Mouse (Mus musculus): ENCODE results near the gene Hdac10.
A peak's percentile ranks its signal among the peaks of the same experiment; 100 is the strongest.

The Hdac10 gene

DNA sequence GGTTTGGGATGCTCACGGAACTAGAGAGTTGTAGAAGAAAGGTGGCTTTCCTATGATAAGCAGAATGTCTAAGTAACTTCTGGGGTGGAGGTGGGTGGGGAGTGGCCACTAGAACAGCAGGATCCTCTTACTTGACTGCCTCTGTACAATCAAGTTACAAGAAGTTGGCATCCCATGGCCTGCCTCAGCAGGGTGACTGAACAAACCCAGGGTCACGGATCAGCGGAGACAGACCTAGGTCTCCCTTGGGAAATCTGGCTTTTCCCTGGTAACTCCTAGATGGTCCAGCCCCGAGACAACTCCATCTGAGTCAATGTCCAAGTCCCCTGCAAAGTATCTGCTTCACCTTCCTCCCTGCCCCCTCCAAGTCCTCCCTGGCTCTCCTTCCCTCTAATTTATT lies 19.4 kb upstream of the Hdac10 start:
- no peak for DNase-seq

DNA sequence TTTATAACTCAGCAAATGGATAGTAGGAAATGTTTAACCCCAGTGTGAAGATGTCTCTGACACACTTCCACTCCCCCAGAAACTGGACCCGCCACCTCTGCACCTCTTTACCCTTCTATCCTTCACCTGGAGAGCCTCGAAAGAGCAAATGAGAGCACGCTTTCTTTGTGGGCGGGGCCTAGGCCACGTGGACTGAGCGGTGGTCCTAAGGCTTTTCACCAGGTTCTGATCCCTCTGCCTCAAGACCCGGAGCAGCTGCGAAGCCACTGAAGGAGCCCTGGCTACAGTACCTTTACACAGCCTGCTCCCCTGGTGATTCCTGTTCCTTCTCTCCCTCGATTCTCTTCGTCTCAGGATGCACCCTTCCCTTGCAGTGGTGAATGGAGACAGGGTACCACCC lies 19.0 kb upstream of the Hdac10 start:
- no peak for DNase-seq

DNA sequence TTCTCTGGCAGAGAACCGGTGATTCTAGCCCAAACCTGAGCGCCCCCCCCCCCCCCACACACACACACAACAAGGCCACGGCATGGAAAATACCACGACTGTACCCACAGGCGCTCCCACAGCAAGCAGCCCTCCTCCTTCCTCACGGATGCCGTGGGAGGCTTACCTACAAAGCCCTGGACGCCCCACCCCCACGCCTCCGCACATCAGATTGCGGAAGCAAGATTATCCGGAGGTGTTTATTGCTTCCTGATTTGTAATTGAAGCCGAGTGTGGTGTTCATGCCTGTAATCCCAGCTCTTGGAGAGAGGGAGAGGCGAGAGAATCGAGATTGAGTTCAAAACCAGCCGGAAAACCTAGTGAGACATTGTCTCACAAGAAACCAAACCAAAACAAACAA lies 18.5 kb upstream of the Hdac10 start:
- peak; percentile 81 for DNase-seq

DNA sequence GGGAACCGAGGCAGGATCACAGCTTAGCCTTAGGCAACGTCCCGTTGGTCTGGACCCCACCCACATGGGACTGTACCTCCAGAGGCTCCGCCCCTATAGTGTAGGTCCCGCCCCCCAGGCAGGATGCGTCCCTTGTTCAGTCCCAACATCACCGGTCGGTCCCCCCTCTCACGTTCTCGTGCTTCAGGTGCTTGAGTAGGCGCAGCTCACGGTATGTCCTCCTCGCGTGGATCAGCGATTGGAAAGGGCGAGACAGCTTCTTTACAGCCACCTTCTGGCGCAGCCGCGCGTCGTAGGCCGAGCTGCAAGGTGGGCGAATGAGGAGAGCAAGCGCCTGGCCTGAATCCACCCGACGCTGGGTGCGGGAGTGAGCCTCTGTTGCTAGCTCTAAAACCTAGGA lies 18.0 kb upstream of the Hdac10 start:
- DNase-seq, result peak; percentile 73

DNA sequence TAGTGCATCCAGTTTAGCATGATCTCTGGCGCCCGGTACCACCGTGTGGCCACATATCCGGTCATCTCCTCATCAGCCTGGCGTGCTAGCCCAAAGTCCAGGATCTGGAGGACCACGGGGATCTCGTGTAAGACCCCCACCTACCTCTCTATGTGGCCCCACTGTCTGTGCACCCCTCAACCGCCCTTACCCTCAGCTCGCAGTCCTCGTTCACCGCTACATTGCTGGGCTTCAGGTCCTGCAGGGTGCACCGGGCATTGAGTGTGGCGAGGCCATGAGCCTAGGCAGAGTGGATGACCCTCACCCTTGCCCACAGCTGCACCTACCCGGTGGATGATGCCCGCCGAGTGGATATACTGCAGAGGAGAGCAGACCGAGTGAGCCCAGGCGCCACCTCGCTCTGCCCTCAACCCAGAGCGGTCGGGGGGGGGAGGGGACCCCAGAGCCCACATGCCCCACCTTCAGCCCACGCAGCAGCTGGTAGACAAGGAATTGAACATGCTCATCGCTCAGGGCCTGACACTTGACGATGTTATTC lies 17.4 kb upstream of the Hdac10 start:
- DNase-seq, result no peak

DNA sequence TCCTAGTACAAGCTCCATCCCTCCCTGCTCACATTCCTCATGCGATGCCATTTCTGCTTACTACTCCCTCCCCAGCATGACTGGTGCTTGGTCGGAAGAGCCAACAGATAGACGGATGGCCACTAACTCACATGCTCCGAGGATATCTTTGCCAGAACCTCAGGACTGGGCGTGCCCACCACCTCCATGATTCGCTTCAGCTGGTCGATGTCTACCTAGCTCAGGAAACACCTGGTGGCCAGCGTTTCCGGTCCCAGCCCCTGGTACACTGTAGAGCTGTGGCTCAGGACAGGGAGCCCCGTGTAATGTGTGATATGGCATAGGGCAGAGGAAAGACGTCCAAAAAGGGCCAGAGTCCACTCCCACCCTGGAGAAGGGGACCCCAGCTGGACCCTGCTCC lies 16.5 kb upstream of the Hdac10 start:
- no peak for DNase-seq

- no peak for DNase-seq
Observed at GRCm38 (mm10) chr15:89143134-89143533, 14.6 kb upstream of the Hdac10 start.

- DNase-seq, result no peak
Observed at GRCm38 (mm10) chr15:89141905-89142304, 13.4 kb upstream of the Hdac10 start.

DNA sequence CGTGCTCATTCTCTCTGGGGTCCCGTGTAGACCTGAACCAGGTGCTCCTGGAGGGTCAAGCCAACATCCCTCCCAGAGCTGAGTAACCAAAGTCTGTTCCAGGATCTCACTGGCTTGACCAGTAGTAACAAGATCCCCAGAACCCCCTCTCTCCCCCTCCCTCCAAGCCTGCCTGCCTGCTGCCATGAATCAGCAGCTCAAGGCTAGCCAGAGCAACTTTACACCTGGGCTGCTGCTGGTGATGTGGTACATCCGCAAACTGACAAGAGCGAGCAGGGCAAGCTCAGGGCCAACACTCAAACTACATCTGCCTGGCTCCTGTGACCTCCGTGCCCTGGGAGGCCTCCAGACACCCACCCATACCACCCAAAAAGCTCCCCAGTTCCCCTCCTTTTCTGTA lies 12.9 kb upstream of the Hdac10 start:
- no peak for DNase-seq

DNA sequence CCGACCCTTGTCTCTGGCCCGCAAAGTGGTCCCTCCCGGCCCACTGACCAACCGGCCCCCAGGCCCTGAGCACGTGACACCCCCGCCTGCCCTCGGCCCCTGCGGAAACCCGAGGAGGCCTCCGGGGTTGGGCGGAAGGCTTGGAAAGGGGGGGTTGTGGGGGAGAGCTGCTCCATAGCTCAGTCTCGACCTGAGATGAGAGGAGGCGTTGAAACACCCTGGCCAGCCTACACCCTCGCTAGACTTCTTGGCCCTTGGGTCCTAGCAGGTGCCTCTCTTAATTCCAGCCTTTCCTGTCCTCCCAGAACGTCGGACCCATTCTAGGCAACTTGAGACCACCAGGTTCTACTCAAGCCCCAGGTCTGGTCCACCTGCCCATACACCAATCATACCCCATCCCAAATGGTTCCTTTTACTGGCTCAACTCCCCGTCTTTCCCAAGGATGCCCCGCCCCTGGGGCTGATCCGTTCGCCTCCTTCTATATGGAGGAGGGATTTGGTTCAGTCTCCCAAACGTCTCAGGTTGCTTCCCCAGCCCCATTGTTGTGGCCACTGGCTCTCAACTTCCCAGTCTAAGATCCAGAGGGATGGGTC lies 12.3 kb upstream of the Hdac10 start, which contains the start of gene Mapk12:
TSS of gene Mapk12 (minus strand) at position 45 of the 594 bp plus-strand sequence.
- DNase-seq, result no peak

DNA sequence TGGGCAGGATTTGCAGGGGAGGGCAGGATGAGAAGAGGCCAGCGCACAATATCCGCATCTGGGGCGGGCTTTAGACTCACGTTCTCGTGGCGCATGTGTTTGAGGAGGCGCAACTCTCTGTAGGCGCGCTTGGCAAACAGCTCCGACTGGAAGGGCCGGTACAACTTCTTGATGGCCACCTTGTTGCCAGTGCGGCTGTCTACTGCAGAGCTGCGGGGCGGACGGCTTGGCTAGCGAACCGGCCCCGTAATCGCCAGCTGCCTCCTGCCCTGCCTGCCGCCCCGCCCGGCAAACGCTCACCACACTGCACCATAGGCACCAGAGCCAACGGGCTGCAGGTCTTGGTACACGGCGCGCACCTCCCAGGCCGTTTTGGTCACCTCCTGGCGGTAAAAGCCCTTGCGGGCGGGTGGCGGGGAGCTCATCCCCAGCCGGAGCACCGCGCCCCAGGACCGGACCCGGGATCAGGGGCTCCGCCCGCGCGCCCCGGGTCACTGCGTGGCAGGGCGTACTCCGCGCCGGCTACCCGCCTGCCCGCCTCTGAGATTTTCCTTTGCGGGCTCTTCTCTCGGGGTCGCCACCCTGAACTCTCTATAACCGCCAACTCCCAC lies 11.7 kb upstream of the Hdac10 start:
- DNase-seq, result no peak

DNA sequence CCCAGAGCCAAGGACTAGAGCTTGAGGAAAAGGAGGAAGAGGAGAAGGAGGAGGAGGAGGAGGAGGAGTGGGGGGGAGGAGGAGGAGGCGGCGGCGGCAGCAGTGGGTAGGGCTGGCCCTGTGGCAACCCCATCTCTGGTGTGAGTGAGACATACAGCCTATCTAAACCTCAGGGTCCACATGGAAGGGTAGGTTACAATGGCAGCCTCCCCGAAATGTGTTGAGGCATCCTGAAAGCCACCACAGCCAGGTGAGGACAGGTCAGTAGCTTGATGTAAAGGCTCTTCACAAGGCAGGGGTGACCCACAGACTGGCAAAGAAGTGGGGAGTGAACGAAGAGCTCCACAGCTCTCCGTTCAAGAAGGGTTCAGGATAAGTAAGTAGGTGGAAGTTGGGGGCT lies 10.0 kb upstream of the Hdac10 start:
- DNase-seq, result no peak

DNA sequence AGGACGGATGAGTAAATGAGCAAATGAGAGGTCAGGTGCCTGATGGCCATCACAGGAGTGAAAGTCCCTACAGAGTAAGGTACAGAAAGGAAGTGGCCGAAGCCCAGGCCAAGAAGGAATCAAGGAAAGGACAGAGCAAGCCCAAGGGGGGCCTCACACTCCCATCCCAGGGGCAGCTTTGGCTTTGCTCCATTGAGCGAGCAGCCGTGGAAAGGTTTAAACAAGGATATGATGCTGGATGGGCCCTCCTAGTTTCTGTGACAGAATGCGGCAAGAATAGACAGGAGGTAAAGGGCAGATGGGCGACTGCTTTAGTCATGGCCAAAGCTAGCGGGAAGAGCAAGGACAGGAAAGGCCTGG lies 9.5 kb upstream of the Hdac10 start:
- DNase-seq, result no peak

DNA sequence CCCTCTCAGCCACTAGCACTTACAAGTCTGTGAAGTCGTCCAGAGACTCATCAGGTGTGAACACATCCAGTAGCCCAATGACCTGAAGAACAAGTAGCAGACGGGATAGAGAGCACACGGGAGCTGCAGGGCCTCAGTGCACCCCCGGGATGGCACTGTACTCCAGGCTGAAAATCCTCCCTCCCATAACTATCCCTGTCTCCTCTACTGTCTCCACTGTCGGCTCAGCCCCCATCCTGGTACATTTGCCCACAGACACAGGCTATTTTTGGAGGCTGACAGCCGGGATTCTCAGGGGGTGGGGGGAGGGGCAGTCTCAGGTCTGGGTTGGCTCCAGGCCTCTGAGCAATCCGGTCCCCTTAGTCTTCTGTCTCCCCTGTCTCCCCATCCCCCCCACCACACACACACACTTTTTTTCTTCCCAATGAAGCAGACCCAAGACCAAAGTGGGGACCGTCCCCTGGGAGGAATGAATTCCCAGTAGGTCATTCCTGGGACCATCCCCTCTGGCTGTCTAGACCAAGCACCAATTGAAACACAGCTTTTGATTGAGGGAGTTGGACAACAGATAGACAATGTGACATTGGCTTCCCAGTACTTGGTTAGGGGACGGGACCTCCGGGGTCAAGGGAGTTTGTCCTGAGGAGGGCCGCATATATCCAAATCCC lies 9.0 kb upstream of the Hdac10 start:
- DNase-seq, result no peak

GRCm38 (mm10) chr15:89136461-89137155 lies 8.1 kb upstream of the Hdac10 start:
- no peak for DNase-seq

- peak; percentile 54 for DNase-seq
Observed at GRCm38 (mm10) chr15:89131316-89131715, 2.8 kb upstream of the Hdac10 start.

DNA sequence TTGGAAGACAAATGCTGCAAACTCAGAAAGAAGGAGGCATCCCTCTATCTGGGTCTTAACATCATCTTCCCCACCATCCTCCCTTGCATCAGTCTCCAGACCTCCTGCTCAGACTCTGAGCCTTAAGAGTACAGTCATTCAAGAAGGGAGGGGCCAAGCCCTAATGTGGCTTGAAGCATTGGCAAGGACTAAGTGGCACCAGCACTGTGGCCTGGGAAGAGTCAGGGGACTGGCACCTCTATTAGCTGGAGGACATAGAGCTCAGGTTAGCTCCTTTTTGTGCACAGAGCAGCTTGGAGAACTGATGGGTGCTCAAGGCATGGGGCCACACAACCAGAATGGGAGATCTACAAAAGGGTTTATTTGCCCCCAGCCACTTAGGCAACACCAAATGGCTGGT lies 1.7 kb upstream of the Hdac10 start:
- no peak for DNase-seq

GRCm38 (mm10) chr15:89127364-89127940 lies 1.0 kb downstream of the Hdac10 start:
- DNase-seq, result no peak

DNA sequence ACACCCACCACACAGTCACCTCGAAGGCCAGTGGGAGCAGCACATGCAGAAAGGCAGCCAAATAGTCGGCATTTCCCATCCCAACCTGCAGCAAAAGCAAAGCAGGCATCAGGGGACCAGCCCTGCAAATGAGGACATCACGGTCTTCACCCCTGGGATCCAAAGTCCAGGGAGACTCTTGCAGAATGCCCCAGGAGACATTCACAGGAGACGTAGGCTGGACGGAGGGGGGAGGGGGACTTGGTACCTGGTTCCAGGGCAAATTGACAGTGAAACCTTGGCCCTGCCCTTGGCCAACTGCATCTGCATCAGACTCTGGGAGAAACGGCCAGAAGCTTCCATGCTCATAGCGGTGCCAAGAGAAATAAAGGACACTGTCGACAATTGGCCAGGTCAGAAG lies 1.9 kb downstream of the Hdac10 start:
- no peak for DNase-seq

DNA sequence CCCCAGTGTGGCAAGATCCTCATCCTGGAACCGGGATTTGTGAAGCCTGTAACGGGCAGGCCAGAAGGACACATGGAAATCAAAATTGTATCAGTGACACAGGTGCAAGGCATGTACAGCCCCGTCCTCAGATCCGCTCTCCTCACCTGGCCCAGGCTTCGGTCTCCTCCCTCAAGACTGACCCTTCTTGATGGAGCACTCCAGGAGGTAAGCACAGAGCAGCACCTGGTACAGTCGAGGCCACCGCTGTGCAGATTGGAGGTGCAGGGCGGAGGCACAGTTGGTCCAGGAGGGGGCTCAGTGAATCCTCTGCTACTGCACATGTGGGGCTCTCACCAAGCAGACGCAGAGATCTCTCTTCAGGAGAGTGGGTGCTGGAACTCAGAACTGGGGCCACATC lies 3.1 kb downstream of the Hdac10 start:
- no peak for DNase-seq

GRCm38 (mm10) chr15:89124312-89124711 lies 4.2 kb downstream of the Hdac10 start:
- DNase-seq, result no peak

DNA sequence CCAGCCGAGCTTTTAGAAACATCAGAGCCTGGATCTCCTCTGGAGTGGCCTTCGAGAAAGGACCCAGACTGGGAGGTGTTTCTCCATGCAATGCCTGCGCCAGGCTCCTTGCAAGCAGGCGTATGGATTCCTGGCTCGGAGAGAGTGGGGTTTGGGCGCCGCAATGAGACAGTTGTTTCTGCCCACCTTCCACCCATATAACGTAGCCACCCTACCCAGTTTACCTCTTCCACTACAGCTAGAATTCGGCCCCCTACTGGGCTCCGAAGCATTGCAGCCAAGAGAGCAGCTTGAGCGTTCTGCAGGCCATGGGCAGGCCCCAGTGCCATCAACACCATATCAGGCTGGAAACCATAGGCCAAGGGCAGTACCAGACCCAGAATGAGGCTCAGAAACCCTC lies 4.9 kb downstream of the Hdac10 start:
- DNase-seq, result peak; percentile 67

DNA sequence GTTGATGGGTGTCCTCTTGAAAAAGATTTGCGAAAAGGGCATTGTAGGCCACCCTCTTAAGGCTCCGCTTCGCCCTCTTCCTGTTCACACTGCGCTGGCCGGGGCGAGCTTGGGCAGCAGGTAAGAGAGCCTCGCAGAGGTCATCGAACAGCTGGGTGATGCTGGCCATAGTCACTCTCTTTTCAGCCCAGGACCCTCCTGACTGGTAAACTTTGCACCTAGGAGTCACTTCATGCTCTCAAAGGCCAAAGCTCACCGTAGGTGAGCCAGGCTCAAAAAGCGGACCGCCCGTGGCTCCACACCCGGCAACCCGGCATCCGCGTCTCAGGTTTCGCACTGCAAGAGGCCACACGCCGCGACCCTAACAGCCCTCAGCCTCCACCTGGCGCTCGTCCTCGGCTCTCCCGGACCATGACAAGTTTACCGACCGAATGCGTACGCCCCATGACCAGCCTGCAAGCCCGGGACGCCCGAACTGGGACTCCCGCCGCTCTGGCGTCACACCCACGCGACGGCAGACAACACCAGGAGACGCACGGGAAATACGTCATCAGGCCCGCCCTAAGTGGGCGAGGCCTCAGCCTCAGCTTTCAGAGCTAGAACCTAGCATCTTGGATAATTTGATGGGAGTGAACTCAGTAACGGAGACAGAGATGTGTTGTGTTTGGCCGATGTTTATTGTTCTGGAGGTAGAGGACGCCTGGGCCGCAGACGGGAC lies 5.7 kb downstream of the Hdac10 start, which contains the start of gene Tubgcp6:
TSS of gene Tubgcp6 (minus strand) at position 464 of the 718 bp plus-strand sequence.
- DNase-seq, result peak; percentile 95

Measured in thymus, postnatal 14 days (tissue).